In the genomic region with DNA sequence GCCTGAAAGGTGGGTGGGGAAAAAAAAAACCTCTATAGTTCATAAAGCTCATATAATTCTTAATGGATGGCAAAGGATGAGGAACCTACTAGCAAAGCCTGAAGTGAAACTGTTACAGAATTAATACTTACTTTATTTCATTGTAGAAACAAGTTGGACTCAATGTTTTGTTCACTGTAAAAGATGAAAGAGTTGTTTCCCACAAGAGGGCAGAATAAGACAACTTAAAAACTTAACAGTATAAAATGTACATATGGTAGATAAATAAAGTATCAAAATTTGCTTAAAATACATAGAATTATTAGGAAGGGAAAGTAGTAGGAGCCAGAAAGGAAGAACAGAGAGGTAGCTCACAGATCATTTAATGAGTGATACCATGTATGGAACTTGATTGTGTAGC, we compare ENCODE assay signal across 21 mouse cellular contexts.
DNase-seq lines count a peak whose midpoint lies in the region; TF ChIP-seq lines count a peak whose summit lies in the region.
"Had no signal": no experiment of that assay in that cellular context is flagged by ENCODE, and none has a peak within 500 bp of the region (broad histone marks: within the 10 kb centered on the region; RNA-seq: fewer than 3 reads in every experiment).

No protein-coding gene starts in this region.

- DNase-seq in gastrocnemius, adult 2 months, result no peak
- no peak for DNase-seq in gastrocnemius, postnatal 25 days
- DNase-seq in left cerebral cortex, adult 2 months (ENCODE audit: extremely low spot score in 1 of 2, low spot score in 2 of 2), result no peak
- no peak for DNase-seq in left cerebral cortex, adult 8-10 months (ENCODE audit: low spot score in 2 of 2)
- DNase-seq in 416B (ENCODE audit: low read depth), result peak; percentile 24
- DNase-seq in adipocyte (ENCODE audit: low spot score), result peak; percentile 55
- DNase-seq in testis, postnatal 14 days (ENCODE audit: low spot score), result no peak
- DNase-seq: adrenal gland, postnatal 36 days; B cell, adult 2 months; cerebellum, postnatal 14 days; heart, postnatal 14 days; kidney, adult 11 months; lung, adult 18-20 months; lung, postnatal 4 days; midbrain, embryonic 14.5 days; thymus, adult 18-20 months; thymus, postnatal 36 days had no signal

- TF ChIP-seq CTCF in gastrocnemius, adult 2 months (IDR thresholded peaks at IDR 0.05), result peak; percentile 38
- TF ChIP-seq CTCF in left cerebral cortex, adult 2 months (IDR thresholded peaks at IDR 0.05), result peak; percentile 32

- intact Hi-C loops in gastrocnemius, adult 2 months (cut with DNase I), result loop anchor here (5.0 kb wide), 1 partner anchor 228 kb away; no protein-coding TSS in a partner anchor
- intact Hi-C loops in left cerebral cortex, adult 2 months (cut with DNase I), result loop anchor here (10.0 kb wide), 1 partner anchor 230 kb away; no protein-coding TSS in a partner anchor

- no peak overlapping the region for H3K27ac ChIP-seq in gastrocnemius, adult 2 months
- H3K27ac ChIP-seq in left cerebral cortex, adult 2 months, result no peak overlapping the region
- H3K27ac ChIP-seq: forebrain, embryonic 10.5 days; heart, embryonic 10.5 days; hindbrain, embryonic 12.5 days; kidney, embryonic 15.5 days had no signal

- H3K4me3 ChIP-seq in gastrocnemius, adult 2 months, result no peak overlapping the region
- H3K4me3 ChIP-seq in left cerebral cortex, adult 2 months, result no peak overlapping the region
- H3K4me3 ChIP-seq: forebrain, embryonic 10.5 days; heart, embryonic 10.5 days; hindbrain, embryonic 12.5 days; kidney, embryonic 15.5 days had no signal

Comparison
In these comparisons a context has a peak if more than half of its experiments do, and no peak if none do; other contexts are left out.
1. DNase-seq: peak in 416B (single experiment) and adipocyte (single experiment); none in gastrocnemius, adult 2 months (single experiment), gastrocnemius, postnatal 25 days (single experiment), left cerebral cortex, adult 2 months (0 of 2), left cerebral cortex, adult 8-10 months (0 of 2) and testis, postnatal 14 days (single experiment).